Mouse (Mus musculus) spleen, adult 2 months (tissue): ENCODE measurements around the gene Sbno2. TPM values are rescaled to one million over a fixed set of nuclear protein-coding genes. Genes with fewer than 3 reads are reported as not detected.
A peak's percentile ranks its signal among the peaks of the same experiment; 100 is the strongest.

Experiments used
- DNase-seq, 2 experiments: peaks; one replicate each; pipeline versions ENCODE4 v3.0.0 to v3.0.0-alpha.2; 2012 to 2021; ENCODE audit warnings: low spot score in 2 of 2, low read depth in 1 of 2
- H3K27ac ChIP-seq: fragments of 200-500 bp; 2 replicates; pipeline ENCODE4 v1.5.1; 2012; ENCODE audit warnings: low read length, inconsistent platforms; ENCODE audit not compliant: insufficient read depth
- H3K27me3 ChIP-seq: fragments of 200-500 bp; 2 replicates; pipeline ENCODE4 v1.6.1; 2012; ENCODE audit warnings: mild to moderate bottlenecking, moderate library complexity, low read length, inconsistent platforms; ENCODE audit not compliant: control insufficient read depth, insufficient read depth
- H3K36me3 ChIP-seq: fragments of 200-500 bp; 2 replicates; pipeline ENCODE4 v1.6.1; 2012; ENCODE audit warnings: mild to moderate bottlenecking, low read length, inconsistent platforms; ENCODE audit not compliant: control insufficient read depth, insufficient read depth
- H3K4me1 ChIP-seq: fragments of 200-500 bp; 2 replicates; pipeline ENCODE4 v1.6.1; 2011; ENCODE audit warnings: inconsistent platforms; ENCODE audit not compliant: control insufficient read depth, insufficient read depth, insufficient read length
- H3K4me3 ChIP-seq: fragments of 200-500 bp; 2 replicates; pipeline ENCODE4 v1.5.1; 2011; ENCODE audit warnings: mild to moderate bottlenecking, inconsistent platforms; ENCODE audit not compliant: insufficient read depth, insufficient read length; ENCODE audit errors: extremely low read depth
- CTCF ChIP-seq: fragments of 200-500 bp; IDR thresholded peaks from 2 replicates; pipeline ENCODE4 v1.5.1; 2011; ENCODE audit warnings: mild to moderate bottlenecking, inconsistent platforms; ENCODE audit not compliant: insufficient read depth, insufficient read length, insufficient replicate concordance; ENCODE audit errors: extremely low read depth
- POLR2A ChIP-seq: fragments of 200-500 bp; IDR thresholded peaks from 2 replicates; pipeline ENCODE4 v1.6.1; 2011; ENCODE audit warnings: low read depth, low read length, inconsistent platforms
- WGBS: fragments of 180-500 bp; shearing (Covaris S2); methylation state at CpG from one replicate; pipeline ENCODE4 v1.1.7; 2018; 5-methylcytosine and 5-hydroxymethylcytosine counted together
- polyA plus RNA-seq: library from polyadenylated mRNA; depleted of rRNA; stranded (reverse); fragments of >200 nt; gene quantifications from 2 replicates; pipeline ENCODE4 v1.2.3, GENCODE M21; 2012

Gene Sbno2
- polyA plus RNA-seq, 1 experiment, result 95.0 TPM

GRCm38 (mm10) chr10:80137626-80138552, 32.5 kb upstream of the Sbno2 start:
- Histone ChIP-seq H3K27me3 (peaks cover 10% of the 10 kb centered on the region; the same call in 1 of the 2 replicates), H3K4me1 (peaks cover 24% of the 10 kb centered on the region), H3K4me3 (peak overlapping the region; percentile 58; the same call in 1 of the 2 replicates), H3K27ac (no peak overlapping the region), H3K36me3 (no peaks in the 10 kb centered on the region)
- no peak for DNase-seq
- WGBS, result 11% methylated on average over 33 of the region's 33 CpGs
- TF ChIP-seq CTCF (no peak), POLR2A (no peak)

- DNase-seq, result no peak
- 19% methylated on average over 29 of the region's 29 CpGs for WGBS
- Histone ChIP-seq H3K27me3 (peaks cover 10% of the 10 kb centered on the region; the same call in 1 of the 2 replicates), H3K27ac (no peak overlapping the region), H3K4me1 (peaks cover 22% of the 10 kb centered on the region), H3K4me3 (peak overlapping the region; percentile 29; the same call in 1 of the 2 replicates), H3K36me3 (no peaks in the 10 kb centered on the region)
- TF ChIP-seq CTCF (no peak), POLR2A (no peak)
Measured at GRCm38 (mm10) chr10:80136952-80137625, 31.7 kb upstream of the Sbno2 start.

GRCm38 (mm10) chr10:80136179-80136951, 31.0 kb upstream of the Sbno2 start:
- no peak for TF ChIP-seq CTCF
- no peak for TF ChIP-seq POLR2A
- 78% methylated on average over 49 of the region's 49 CpGs for WGBS
- peaks cover under 1% of the 10 kb centered on the region for H3K36me3 ChIP-seq
- H3K4me1 ChIP-seq, result peaks cover 22% of the 10 kb centered on the region
- H3K4me3 ChIP-seq, result no peak overlapping the region
- DNase-seq, result no peak
- peaks cover 10% of the 10 kb centered on the region; the same call in 1 of the 2 replicates for H3K27me3 ChIP-seq
- no peak overlapping the region for H3K27ac ChIP-seq

- 97% methylated on average over 1 of the region's 1 CpGs for WGBS
- H3K36me3 ChIP-seq, result peaks cover 7% of the 10 kb centered on the region
- H3K4me1 ChIP-seq, result peaks cover 18% of the 10 kb centered on the region
Measured at GRCm38 (mm10) chr10:80135641-80136040, 30.3 kb upstream of the Sbno2 start.

GRCm38 (mm10) chr10:80135161-80135560, 29.8 kb upstream of the Sbno2 start:
- Histone ChIP-seq H3K27ac (no peak overlapping the region), H3K36me3 (peaks cover 12% of the 10 kb centered on the region), H3K4me1 (peaks cover 18% of the 10 kb centered on the region), H3K4me3 (no peak overlapping the region), H3K27me3 (peaks cover 10% of the 10 kb centered on the region; the same call in 1 of the 2 replicates)
- TF ChIP-seq CTCF (no peak), POLR2A (no peak)
- DNase-seq, result no peak
- WGBS, result 94% methylated on average over 10 of the region's 10 CpGs

More at GRCm38 (mm10) chr10:80135641-80136040, 30.3 kb upstream of the Sbno2 start:
- Histone ChIP-seq H3K4me3 (no peak overlapping the region), H3K27me3 (peaks cover 10% of the 10 kb centered on the region; the same call in 1 of the 2 replicates), H3K27ac (no peak overlapping the region)
- DNase-seq, result no peak
- TF ChIP-seq POLR2A, result no peak
- TF ChIP-seq CTCF, result no peak

GRCm38 (mm10) chr10:80134421-80134820, 29.1 kb upstream of the Sbno2 start:
- TF ChIP-seq POLR2A, result no peak
- no peak for TF ChIP-seq CTCF
- Histone ChIP-seq H3K27me3 (peaks cover 10% of the 10 kb centered on the region; the same call in 1 of the 2 replicates), H3K4me3 (no peak overlapping the region), H3K36me3 (peaks cover 17% of the 10 kb centered on the region), H3K27ac (no peak overlapping the region), H3K4me1 (peaks cover 16% of the 10 kb centered on the region)
- 88% methylated on average over 9 of the region's 9 CpGs for WGBS
- DNase-seq, result no peak
